Mouse (Mus musculus) liver, embryonic 14.5 days (tissue): ENCODE measurements around the gene 3110001I22Rik.

ENCODE experiments used
- CTCF ChIP-seq: IDR thresholded peaks from 2 replicates; pipeline ENCODE4 v1.5.1; 2016; ENCODE audit warnings: antibody characterized with exemption, low read depth, control low read depth
- EP300 ChIP-seq: IDR thresholded peaks from 2 replicates; pipeline ENCODE4 v1.6.1; 2016; ENCODE audit warnings: antibody characterized with exemption, low read depth

- no peak for TF ChIP-seq CTCF
- no peak for TF ChIP-seq EP300
Measured at GRCm38 (mm10) chr16:13678601-13679319, 7.0 kb downstream of the 3110001I22Rik start.
